Mouse (Mus musculus) midbrain, embryonic 10.5 days (tissue): ENCODE measurements at regions not wholly inside any gene's neighbourhood (a gene's known extent, or its start where the extent isn't known, plus 50 kb on each side); places are given as distances from the start of the nearest gene placed in this dataset. TPM values are rescaled to one million over a fixed set of nuclear protein-coding genes. Genes with fewer than 3 reads are reported as not detected.

ENCODE experiments used
- DNase-seq: peaks from one replicate; pipeline ENCODE4 v3.0.0-alpha.2; 2017; ENCODE audit warnings: low spot score
- H3K27ac ChIP-seq: fragments of 300-500 bp; sonication (generic); replicated peaks from 2 replicates; pipeline ENCODE4 v1.5.1; 2016; ENCODE audit warnings: mild to moderate bottlenecking
- H3K27me3 ChIP-seq: fragments of 300-500 bp; sonication (generic); 2 replicates; pipeline ENCODE4 v1.6.1; 2016; ENCODE audit warnings: low read depth, mild to moderate bottlenecking; ENCODE audit not compliant: poor library complexity, severe bottlenecking
- H3K36me3 ChIP-seq: fragments of 300-500 bp; sonication (generic); 2 replicates; pipeline ENCODE4 v1.6.1; 2016; ENCODE audit warnings: mild to moderate bottlenecking, moderate library complexity
- H3K4me1 ChIP-seq: fragments of 300-500 bp; sonication (generic); 2 replicates; pipeline ENCODE4 v1.6.1; 2016
- H3K4me3 ChIP-seq: fragments of 300-500 bp; sonication (generic); 2 replicates; pipeline ENCODE4 v1.5.1; 2016; ENCODE audit warnings: mild to moderate bottlenecking, moderate library complexity
- H3K9me3 ChIP-seq: fragments of 300-500 bp; sonication (generic); replicated peaks from 2 replicates; pipeline ENCODE4 v1.6.1; 2016; ENCODE audit warnings: mild to moderate bottlenecking
- WGBS: fragments of 180-500 bp; shearing (Covaris S2); methylation state at CpG from one replicate; pipeline ENCODE4 v1.1.7; 2016; 5-methylcytosine and 5-hydroxymethylcytosine counted together
- microRNA-seq: library from miRNA; unstranded; fragments of <30 nt; microRNA quantifications from one replicate; pipeline ENCODE4, GENCODE M21; 2017

DNA sequence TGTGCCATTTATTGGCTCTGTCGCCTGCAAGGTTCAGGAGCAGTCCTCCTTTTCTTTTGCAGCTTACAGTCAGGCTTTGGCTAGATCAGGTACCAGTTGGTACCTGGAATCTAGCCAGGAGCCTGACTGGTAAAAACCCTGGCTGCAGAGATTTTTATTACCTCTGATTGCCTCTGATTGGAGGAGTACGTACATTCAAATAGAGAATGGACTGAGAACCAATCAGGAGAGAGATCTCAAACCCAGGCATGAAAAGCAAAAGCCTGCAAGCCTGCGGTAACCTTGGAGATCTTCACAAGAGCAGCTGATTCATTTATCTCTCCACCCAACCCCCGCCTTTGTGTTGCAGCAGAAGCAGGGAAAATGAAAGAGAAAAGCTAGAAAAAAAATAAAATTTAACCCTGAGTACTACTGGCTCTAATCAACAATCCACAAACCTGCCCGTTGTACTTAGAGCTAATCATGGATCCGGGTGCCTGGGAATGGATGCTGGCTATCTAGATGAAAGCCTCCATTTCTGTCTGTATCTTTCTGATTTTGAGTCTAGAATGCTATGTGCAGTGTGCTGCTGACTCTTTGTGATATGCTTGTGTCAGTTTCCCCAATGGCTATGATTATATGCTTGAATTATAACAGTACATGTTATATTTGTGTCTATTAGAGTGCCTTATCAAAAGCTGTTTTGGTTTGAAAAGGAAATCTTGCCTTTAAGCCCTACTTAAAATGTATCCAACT lies 406.2 kb upstream of the Ndn start:
- no peaks in the 10 kb centered on the region for H3K27me3 ChIP-seq
- WGBS: 53% methylated on average over 6 of the region's 6 CpGs
- no peak overlapping the region for H3K4me3 ChIP-seq
- peaks cover 16% of the 10 kb centered on the region for H3K9me3 ChIP-seq
- H3K36me3 ChIP-seq: no peaks in the 10 kb centered on the region
- H3K4me1 ChIP-seq: peaks cover 8% of the 10 kb centered on the region
- H3K27ac ChIP-seq: peak overlapping the region; percentile 76
- DNase-seq: peak; percentile 34

GRCm38 (mm10) chr7:61982203-61982932 lies 364.0 kb upstream of the Ndn start:
- WGBS: 57% methylated on average over 2 of the region's 2 CpGs
- DNase-seq: no peak

DNA sequence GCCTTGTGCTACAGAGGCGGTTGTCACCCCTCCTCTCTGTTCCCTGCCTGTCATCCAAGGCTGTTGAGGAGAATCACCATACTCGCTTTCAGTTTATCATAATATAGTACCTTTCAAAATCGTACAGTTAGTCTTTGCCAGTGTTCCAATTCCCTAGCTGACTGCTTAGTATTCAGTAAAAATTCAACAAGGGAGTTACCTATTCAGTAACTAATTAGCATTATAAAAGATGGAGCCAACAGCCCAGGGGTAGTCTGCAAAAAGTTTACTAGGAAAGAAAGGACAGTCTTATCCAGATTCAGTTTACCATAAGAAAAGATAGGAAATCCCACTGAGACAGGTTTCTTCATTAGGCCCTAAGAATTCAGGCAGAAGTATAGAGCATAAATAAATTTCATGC lies 319.7 kb upstream of the Ndn start:
- Histone ChIP-seq H3K27ac (no peak overlapping the region), H3K27me3 (no peaks in the 10 kb centered on the region), H3K4me3 (no peak overlapping the region), H3K36me3 (no peaks in the 10 kb centered on the region), H3K9me3 (peaks cover 20% of the 10 kb centered on the region; the same call in 1 of the 2 replicates), H3K4me1 (no peaks in the 10 kb centered on the region; the same call in 1 of the 2 replicates)
- no peak for DNase-seq
- 87% methylated on average over 3 of the region's 3 CpGs for WGBS

More at GRCm38 (mm10) chr7:61982203-61982932, 364.0 kb upstream of the Ndn start:
- no peak overlapping the region for H3K4me3 ChIP-seq
- no peaks in the 10 kb centered on the region for H3K36me3 ChIP-seq
- no peaks in the 10 kb centered on the region for H3K27me3 ChIP-seq
- 0 out of 2 replicates have a peak, but pooled peaks cover 4% of the 10 kb centered on the region for H3K9me3 ChIP-seq
- no peak overlapping the region for H3K27ac ChIP-seq
- no peaks in the 10 kb centered on the region for H3K4me1 ChIP-seq

- Histone ChIP-seq H3K4me3 (no peak overlapping the region), H3K27ac (no peak overlapping the region), H3K4me1 (no peaks in the 10 kb centered on the region), H3K36me3 (no peaks in the 10 kb centered on the region), H3K9me3 (no peaks in the 10 kb centered on the region), H3K27me3 (no peaks in the 10 kb centered on the region)
- 71% methylated on average over 3 of the region's 3 CpGs for WGBS
- no peak for DNase-seq
Measured at GRCm38 (mm10) chr7:62045743-62046451, 300.5 kb upstream of the Ndn start.

DNA sequence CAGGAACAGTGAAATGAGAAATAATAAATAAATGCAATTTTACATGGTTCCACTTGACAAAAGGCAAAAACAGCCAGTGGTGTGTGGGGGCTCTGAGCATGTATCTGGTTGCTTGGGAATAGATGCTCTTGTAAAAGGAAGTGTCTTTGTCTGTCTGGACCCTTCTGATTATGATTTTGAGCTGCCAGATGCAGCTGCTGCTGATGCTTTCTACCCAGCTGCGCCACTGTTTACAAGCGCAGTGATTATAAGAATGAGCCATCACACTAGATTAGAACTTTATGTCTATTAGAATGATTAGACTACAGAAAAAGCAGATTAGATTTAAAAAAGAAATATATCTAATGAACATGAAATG lies 299.9 kb upstream of the Ndn start:
- no peak for DNase-seq
- Histone ChIP-seq H3K36me3 (no peaks in the 10 kb centered on the region), H3K4me3 (no peak overlapping the region), H3K27ac (no peak overlapping the region), H3K9me3 (no peaks in the 10 kb centered on the region; the same call in 1 of the 2 replicates), H3K4me1 (no peaks in the 10 kb centered on the region), H3K27me3 (no peaks in the 10 kb centered on the region)
- WGBS: 85% methylated on average over 2 of the region's 2 CpGs

DNA sequence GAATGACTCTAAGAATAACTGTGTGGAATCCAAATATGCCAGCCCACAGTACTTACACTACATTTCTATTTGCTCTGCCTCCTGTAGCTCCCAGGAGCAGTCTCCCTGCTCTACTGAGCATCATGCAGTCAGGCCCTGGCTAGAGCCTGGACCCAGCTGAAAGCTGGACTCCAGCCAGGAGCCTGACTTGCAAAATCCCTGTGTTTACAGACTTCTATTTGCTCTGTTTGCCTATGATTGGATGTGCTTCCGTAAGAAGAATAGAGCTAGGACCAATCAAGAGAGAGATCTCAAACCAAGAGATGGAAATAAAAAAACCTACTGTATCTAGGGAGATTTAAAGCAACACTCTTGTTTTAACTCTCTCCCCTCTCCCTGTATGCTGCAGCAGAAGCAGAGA lies 267.8 kb upstream of the Ndn start:
- peaks cover 14% of the 10 kb centered on the region; the same call in 1 of the 2 replicates for H3K9me3 ChIP-seq
- no peak overlapping the region for H3K27ac ChIP-seq
- H3K36me3 ChIP-seq: no peaks in the 10 kb centered on the region
- 86% methylated on average over 1 of the region's 1 CpGs for WGBS
- H3K27me3 ChIP-seq: no peaks in the 10 kb centered on the region
- DNase-seq: no peak
- no peaks in the 10 kb centered on the region for H3K4me1 ChIP-seq
- no peak overlapping the region for H3K4me3 ChIP-seq

- Histone ChIP-seq H3K36me3 (no peaks in the 10 kb centered on the region), H3K4me3 (no peak overlapping the region), H3K27ac (no peak overlapping the region), H3K9me3 (peaks cover 6% of the 10 kb centered on the region; the same call in 1 of the 2 replicates), H3K27me3 (no peaks in the 10 kb centered on the region), H3K4me1 (no peaks in the 10 kb centered on the region)
- no peak for DNase-seq
Measured at GRCm38 (mm10) chr7:62085120-62085849, 261.1 kb upstream of the Ndn start.

Small RNAs in the stretch of these regions (microRNA-seq; reads per million reads assigned to microRNA genes)
- gene Gm24923 (not detected), gene Mir344-2 (not detected), gene Mir344f (0.90 reads per million), gene Mir344g (not detected), gene Mir344i (1.2 reads per million)
